Mouse (Mus musculus) monocyte, adult 2 months (primary cell): ENCODE data around the gene Abcc9.

Experiments used
- DNase-seq, 2 experiments: peaks; one replicate each; pipeline ENCODE4 v3.0.0; 2022; ENCODE audit warnings: low spot score in 2 of 2, low read depth in 1 of 2

Gene Abcc9

GRCm38 (mm10) chr6:142701652-142702637, at the start of gene Abcc9:
Gene Abcc9, minus strand, starts transcription at chr6:142702315.
- no peak for DNase-seq

DNA sequence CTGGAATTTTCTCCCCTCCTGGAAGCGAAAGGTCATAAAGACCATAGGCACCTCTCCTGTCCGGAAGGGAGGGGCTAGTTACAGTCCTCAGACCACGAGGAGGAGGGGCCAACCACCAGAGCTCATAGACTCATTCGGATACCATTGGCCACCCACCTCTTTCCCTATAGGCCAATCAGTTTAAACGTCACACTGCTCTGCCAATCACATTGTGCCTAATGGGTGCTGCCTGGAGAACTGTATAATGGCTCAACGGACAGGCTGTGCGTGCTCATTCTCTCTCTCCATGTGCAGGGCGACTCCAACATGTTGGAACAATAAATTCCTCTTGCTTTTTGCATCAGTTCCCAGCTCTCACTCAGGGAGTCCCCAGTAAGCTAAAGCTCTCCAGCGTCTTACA, 49.2 kb upstream of the Abcc9 start:
- DNase-seq: no peak

GRCm38 (mm10) chr6:142748057-142748708, 46.1 kb upstream of the Abcc9 start:
- DNase-seq: no peak

DNA sequence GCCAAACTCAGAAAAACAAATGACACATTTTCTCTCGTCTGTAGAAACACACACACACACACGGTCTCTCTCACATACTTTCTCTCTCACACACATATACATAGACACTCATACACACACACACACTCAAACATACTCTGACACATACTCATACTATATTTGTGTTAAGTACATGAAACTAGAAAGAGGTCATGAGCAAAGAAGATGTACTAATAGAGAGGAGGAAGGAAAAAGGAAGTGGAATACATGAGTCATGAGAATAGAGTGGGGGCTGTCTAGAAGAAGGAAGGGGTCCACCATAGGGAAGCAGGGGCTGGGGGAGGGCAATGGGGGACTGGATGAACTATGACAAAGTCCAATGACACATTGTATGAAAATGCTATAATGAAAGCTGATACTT, 45.0 kb upstream of the Abcc9 start:
- DNase-seq: no peak

DNA sequence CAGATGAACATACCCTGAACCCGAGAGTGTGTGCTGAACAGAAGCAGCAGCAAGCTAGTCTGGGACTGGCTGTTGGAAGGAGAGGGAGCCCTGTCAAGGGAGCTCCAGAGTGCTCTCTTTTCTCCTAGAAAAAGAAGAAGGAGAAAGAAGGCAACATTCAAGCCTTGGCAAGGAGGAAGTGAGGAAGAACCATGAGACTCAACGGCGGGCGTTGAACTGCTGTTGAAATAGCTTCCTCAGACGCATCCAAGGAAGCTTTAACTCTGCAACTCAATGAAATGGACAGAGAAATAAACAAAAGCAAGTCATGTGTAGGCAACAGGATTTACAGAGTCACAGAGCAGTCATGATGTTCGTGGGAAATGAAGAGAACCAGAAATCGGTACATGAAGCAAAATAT, 44.6 kb upstream of the Abcc9 start:
- peak; percentile 23 for DNase-seq

DNA sequence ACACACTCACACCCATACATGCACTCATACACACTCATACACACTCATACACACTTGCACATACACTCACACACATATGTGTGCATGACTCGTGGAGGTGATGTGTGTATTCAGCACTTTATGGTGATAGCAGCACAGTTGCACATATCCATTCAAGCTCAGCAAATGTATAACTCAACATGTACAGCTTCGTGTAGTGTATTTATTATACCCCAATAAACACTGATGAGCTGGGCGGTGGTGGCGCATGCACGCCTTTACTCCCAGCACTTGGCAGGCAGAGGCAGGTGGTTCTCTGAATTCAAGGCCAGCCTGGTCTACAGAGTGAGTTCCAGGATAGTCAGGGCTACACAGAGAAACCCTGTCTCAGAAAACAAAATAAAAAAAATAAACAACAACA, 43.4 kb upstream of the Abcc9 start:
- DNase-seq: no peak

- no peak for DNase-seq
These were observed 41.1 kb upstream of the Abcc9 start for GRCm38 (mm10) chr6:142743193-142743592.

GRCm38 (mm10) chr6:142741763-142742162, 39.6 kb upstream of the Abcc9 start:
- no peak for DNase-seq

DNA sequence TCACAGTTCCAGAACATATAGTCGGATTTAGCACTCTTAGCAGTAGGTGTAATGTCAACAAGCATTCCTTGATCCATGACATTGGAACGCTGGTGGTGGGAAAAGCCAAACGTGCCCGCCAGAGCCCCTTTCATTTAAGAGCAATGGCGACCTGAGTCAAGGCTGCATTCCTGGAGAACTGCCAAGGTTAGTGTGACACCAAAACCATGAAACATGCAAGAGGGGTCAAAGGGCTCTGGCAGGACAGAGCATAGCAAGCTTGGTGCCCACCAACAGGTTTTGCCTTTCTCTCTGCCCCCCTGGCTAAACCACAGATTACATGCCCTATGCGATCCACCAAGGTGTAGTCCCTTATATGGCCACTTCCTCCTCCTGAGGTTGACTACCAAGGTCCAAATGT, 36.5 kb upstream of the Abcc9 start:
- no peak for DNase-seq

GRCm38 (mm10) chr6:142738225-142738624, 36.1 kb upstream of the Abcc9 start:
- no peak for DNase-seq

- DNase-seq: no peak
These were observed 33.3 kb upstream of the Abcc9 start for GRCm38 (mm10) chr6:142735302-142736005.

- DNase-seq: no peak
These were observed 30.6 kb upstream of the Abcc9 start for GRCm38 (mm10) chr6:142732567-142733290.

GRCm38 (mm10) chr6:142726032-142726431, 23.9 kb upstream of the Abcc9 start:
- DNase-seq: no peak

DNA sequence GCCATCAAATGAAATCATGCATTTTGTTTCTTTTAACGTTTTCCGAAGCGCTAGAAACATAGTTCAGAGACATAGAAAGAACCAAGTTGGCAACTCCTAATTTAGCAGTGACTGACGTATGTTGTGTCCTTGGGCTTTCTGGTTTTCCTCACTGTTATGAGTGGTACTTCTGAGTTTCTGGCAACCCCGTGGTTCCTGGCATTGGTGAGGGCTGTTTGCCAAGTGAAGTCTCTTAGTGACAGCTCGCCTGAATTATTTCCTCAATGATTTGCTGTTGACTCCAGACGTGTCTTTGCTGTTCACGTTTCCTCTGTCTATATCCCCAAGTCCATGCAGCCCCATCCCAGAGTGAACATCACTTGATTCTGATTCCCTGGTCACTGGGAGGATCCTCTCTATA, 19.6 kb upstream of the Abcc9 start:
- no peak for DNase-seq

DNA sequence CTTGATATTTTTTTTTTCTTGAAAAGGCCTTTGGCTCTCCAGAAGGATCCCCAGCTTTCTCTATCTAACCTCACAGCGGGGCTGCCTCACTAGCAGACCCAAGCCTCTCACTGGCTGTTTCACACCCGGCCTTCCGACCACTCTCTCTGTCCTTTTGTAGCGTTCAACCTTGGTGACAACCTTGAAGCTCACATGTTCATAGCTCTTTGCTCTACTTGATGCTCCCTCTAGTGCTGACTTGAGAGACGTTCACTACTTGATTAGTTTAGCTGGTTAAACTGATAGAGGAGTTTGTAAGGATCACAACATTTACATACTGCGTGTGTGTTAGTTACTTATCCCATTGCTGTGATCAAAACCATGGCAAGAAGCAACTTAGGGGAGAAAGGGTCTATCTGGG, 18.5 kb upstream of the Abcc9 start:
- DNase-seq: no peak

DNA sequence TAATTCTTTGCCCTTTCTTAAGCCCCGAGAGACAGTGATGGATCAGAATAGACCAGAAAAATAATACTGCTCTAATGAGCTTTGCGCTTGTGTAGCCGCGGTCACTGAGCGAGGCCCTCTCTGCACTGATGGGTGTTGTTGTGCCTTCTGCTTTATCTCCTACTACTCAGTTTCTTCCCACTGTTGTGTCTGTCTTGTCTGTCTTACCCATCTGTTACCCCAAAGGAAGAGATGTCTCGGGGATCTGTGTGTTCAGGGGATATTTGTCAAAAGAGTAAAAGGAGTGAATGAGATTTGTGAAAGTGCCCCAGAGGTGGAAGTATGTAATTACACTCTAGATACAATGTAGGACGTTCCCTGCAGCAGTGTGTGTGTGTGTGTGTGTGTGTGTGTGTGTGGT, 16.1 kb upstream of the Abcc9 start:
- no peak for DNase-seq

GRCm38 (mm10) chr6:142717186-142717585, 15.1 kb upstream of the Abcc9 start:
- no peak for DNase-seq

DNA sequence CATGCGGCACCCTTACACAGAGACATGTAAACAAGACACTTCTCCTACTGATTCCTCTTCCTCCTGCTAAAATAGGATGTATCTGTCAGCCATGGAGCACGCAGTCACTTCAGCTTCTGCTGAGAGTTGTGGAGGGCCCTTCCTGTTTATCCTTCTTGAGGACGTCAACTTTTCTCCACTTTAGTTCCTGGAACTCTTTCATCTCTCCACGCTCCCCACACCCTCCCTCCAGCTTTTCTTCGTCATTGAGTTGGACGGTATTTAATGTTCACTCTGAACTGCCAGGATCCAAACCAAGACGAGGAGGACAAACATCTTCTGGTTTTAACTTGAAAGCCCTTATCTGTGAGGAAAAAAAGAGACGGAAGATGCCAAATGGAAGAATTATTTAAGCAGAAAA, 12.9 kb upstream of the Abcc9 start:
- no peak for DNase-seq

- no peak for DNase-seq
These were observed 9.0 kb upstream of the Abcc9 start for GRCm38 (mm10) chr6:142711106-142711505.

GRCm38 (mm10) chr6:142710690-142711089, 8.6 kb upstream of the Abcc9 start:
- DNase-seq: no peak

DNA sequence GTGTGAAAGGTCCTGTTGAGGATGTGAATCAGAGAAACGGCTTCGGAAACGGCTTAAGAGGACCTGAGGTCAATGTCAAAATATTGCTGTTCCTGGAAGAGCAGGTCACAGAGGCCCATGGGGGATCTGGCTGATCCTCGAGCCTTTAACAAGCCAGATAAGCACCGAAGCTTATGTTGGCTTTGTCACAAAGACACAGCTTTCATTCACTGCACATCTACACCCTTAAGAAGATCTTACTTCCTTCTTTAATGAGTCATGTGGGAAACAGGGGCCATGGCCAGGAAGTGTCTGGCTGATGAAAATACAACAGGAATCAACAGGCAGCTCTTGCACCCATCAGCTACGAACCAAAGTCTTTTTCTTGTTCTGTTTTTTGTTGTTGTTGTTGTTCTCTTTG, 6.3 kb upstream of the Abcc9 start:
- DNase-seq: no peak
